Mouse (Mus musculus): ENCODE measurements at regions not wholly inside any gene's neighbourhood (a gene's known extent, or its start where the extent isn't known, plus 50 kb on each side); places are given as distances from the start of the nearest gene placed in this dataset.
"Not testable (repeated sequence)": the region's sequence is repeated elsewhere in the genome, so short reads cannot be mapped to it uniquely, and the experiment has no call there.

DNA sequence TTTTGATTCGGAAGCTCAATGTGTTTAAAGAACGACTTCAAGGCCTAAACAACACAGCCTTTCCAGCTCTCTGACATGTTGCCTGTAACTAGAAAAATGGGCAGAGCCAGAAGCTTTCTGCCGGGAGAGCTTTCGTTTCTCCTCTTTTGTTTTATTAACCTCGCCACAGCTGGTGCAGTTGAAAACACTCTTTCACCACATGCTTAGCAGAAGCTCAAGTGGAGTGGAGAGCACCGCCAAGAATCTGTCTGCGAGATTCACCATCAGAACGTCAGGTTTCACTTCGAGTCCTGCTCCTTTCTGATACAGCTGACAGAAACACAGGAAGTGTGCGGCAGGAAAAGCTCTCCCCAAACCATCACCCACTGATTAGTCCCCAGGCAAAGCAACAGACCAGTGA, 100.1 kb downstream of the Rps12 start:
- Histone ChIP-seq H3K27ac (ENCODE audit: low read length) (no peak overlapping the region), H3K4me3 (ENCODE audit: low read depth, low read length) (no peak overlapping the region; the same call in 1 of the 2 replicates), H3K4me1 (ENCODE audit: insufficient read depth, low read depth, low read length) (no peaks in the 10 kb centered on the region), H3K27me3 (replicated peaks; ENCODE audit: insufficient read depth, low read length) (no peaks in the 10 kb centered on the region), H3K9ac (replicated peaks; ENCODE audit: low read depth) (no peak overlapping the region), H3K36me3 (ENCODE audit: insufficient read depth, low read length) (no peaks in the 10 kb centered on the region), H3K4me2 (replicated peaks; ENCODE audit: low read depth, low read length) (peak overlapping the region; percentile 35), H3K9me3 (ENCODE audit: low read length) (no peaks in the 10 kb centered on the region)
- DNase-seq (ENCODE audit: low spot score) (peak; percentile 80), ATAC-seq (peak; percentile 58)
- 24% methylated on average over 10 of the region's 10 CpGs for WGBS
- no peak for TF ChIP-seq CTCF (IDR thresholded peaks at IDR 0.05)
- no peak for TF ChIP-seq EP300 (IDR thresholded peaks at IDR 0.05)

DNA sequence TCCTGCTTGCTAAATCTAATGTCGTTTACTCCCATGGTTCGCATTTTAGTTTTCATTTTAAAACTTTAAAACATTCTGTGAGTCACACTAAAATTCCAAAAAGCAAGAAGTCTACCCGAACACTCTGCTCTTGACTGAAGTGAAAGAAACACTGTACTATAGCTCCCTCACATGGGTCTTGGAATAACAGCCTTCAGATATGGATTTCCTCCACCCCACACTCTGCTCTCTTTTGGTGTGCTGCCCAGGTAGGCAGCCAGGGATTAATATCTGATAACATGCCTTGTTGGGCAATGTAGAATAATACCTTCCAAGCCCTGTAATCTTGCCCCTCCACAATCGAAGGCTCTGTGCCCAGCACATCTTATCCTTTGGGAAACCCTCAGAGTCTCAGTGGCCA, 104.0 kb downstream of the Rps12 start:
- H3K9me3 ChIP-seq (ENCODE audit: low read length), result no peaks in the 10 kb centered on the region
- H3K36me3 ChIP-seq (ENCODE audit: insufficient read depth, low read length), result no peaks in the 10 kb centered on the region
- no peak overlapping the region for H3K4me3 ChIP-seq (ENCODE audit: low read depth, low read length)
- ATAC-seq (no peak), DNase-seq (ENCODE audit: low spot score) (no peak)
- WGBS, result 76% methylated on average over 4 of the region's 4 CpGs
- no peak overlapping the region for H3K27ac ChIP-seq (ENCODE audit: low read length)
- no peak overlapping the region for H3K4me2 ChIP-seq (replicated peaks; ENCODE audit: low read depth, low read length)
- no peak for TF ChIP-seq EP300 (IDR thresholded peaks at IDR 0.05)
- TF ChIP-seq CTCF (IDR thresholded peaks at IDR 0.05), result no peak
- no peaks in the 10 kb centered on the region for H3K4me1 ChIP-seq (ENCODE audit: insufficient read depth, low read depth, low read length)
- no peak overlapping the region for H3K9ac ChIP-seq (replicated peaks; ENCODE audit: low read depth)
- no peaks in the 10 kb centered on the region for H3K27me3 ChIP-seq (replicated peaks; ENCODE audit: insufficient read depth, low read length)

DNA sequence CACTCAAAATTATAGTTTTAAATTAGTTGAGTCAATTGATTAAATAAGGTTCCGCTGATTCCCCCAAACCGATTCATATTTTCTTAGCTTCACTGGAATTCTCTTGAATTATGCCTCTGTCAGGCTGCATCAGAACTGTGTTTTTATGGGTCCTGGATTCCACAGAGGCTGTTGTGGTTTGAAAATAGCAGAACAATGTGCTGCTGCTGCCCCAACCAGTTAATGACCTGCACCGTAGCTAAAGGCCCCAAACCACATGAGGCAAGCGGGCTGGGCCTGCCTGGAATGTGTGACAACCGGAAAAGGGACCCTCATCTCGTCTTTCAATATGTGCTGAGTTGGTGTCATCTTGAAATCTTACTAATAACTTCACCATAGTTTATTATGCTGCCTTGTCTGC, 111.2 kb downstream of the Rps12 start:
- Histone ChIP-seq H3K4me3 (ENCODE audit: low read depth, low read length) (no peak overlapping the region), H3K4me1 (ENCODE audit: insufficient read depth, low read depth, low read length) (no peaks in the 10 kb centered on the region), H3K4me2 (replicated peaks; ENCODE audit: low read depth, low read length) (no peak overlapping the region), H3K9me3 (ENCODE audit: low read length) (no peaks in the 10 kb centered on the region), H3K27me3 (replicated peaks; ENCODE audit: insufficient read depth, low read length) (no peaks in the 10 kb centered on the region), H3K36me3 (ENCODE audit: insufficient read depth, low read length) (no peaks in the 10 kb centered on the region), H3K27ac (ENCODE audit: low read length) (no peak overlapping the region), H3K9ac (replicated peaks; ENCODE audit: low read depth) (no peak overlapping the region)
- 67% methylated on average over 6 of the region's 6 CpGs for WGBS
- ATAC-seq, result no peak
- DNase-seq (ENCODE audit: low spot score), result no peak
- TF ChIP-seq CTCF (IDR thresholded peaks at IDR 0.05), result no peak
- TF ChIP-seq EP300 (IDR thresholded peaks at IDR 0.05), result no peak

DNA sequence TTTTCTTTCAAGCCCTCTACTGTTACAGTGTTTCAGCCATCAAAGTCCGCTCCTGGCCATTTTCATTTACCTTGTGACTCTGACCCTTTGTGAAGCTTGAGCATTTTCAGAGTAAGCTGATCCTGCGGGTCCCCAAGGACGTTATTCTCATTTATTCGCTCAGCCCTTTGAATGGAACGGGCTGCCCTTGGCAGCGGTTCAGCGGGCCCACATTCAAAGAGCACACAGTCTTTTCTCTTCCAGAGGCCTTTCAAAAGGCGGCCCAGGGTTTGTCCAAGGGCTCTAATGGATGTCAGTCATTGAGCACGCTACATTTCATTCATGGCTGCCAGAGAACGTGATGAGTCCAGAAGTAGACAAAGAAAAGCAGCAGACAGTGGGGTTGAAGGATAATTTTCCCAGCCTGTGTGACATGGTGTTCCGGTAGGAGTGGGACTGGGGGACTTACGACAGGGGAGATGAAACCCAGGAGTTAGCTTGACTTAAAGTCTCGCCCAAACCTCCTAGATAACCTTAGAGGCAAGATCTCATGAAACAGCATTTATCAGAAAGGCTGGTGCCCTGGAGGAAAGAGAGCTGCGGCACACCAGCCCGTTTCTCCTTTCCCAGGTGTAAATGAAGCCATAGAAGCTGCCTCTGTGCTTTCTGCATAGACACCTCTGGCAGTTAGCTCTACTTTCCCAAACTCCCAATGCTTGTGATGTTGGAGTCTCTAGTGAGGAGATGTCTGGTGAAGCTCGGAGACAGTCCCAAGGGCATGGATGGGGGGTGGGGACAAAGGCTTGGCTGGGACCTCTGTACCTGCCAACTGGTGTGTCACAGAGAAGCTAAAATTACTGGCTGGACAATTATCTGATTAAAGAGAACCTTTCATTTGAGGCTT, 112.2 kb downstream of the Rps12 start:
- no peak for ATAC-seq
- Histone ChIP-seq H3K4me1 (ENCODE audit: insufficient read depth, low read depth, low read length) (no peaks in the 10 kb centered on the region), H3K9me3 (ENCODE audit: low read length) (no peaks in the 10 kb centered on the region), H3K36me3 (ENCODE audit: insufficient read depth, low read length) (no peaks in the 10 kb centered on the region), H3K27me3 (replicated peaks; ENCODE audit: insufficient read depth, low read length) (no peaks in the 10 kb centered on the region), H3K4me2 (replicated peaks; ENCODE audit: low read depth, low read length) (no peak overlapping the region), H3K27ac (ENCODE audit: low read length) (no peak overlapping the region), H3K9ac (replicated peaks; ENCODE audit: low read depth) (no peak overlapping the region), H3K4me3 (ENCODE audit: low read depth, low read length) (no peak overlapping the region)
- no peak for DNase-seq (ENCODE audit: low spot score)
- 78% methylated on average over 16 of the region's 16 CpGs for whole genome bisulfite sequencing
- no peak for TF ChIP-seq EP300 (IDR thresholded peaks at IDR 0.05)
- no peak for TF ChIP-seq CTCF (IDR thresholded peaks at IDR 0.05)

DNA sequence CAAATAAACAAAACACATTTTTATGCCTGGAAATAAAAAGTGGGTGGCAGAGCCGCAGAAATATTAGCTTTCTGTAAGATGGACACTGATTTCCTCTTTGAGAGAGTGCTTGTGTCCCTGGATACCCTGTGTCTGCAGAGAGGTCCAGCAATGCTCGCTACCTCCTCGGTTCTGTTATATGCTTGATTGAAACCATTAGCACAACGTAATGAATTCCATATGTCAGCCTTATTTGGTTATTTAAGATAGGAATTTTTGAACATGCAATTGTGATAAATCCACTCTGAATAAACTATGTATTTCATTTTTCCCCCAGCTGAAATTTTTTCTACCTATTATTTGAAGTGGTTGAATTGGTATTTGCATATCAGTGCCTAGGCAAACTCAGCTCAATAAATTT, 114.8 kb downstream of the Rps12 start:
- H3K4me3 ChIP-seq (ENCODE audit: low read depth, low read length), result no peak overlapping the region

DNA sequence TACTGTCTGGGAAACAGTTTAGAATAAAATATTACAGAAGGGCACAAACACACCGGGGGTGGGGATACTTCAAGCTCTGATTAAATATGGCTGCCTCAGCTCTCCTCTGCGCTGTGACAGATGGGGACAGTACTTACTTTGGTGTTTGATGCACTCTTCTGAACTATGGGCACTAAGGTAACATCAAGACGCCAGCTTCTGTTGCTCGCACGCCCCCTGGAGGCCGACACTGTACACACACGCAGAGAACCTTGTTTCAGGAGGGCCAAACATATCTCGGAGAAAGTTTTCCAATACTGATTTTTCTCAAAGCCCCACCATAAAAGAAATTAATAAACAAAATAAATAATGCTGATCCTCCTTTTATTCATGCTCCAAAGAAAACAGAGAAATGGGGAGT, 115.6 kb downstream of the Rps12 start:
- Histone ChIP-seq H3K9me3 (ENCODE audit: low read length) (no peaks in the 10 kb centered on the region), H3K27ac (ENCODE audit: low read length) (no peak overlapping the region), H3K27me3 (replicated peaks; ENCODE audit: insufficient read depth, low read length) (no peaks in the 10 kb centered on the region), H3K4me2 (replicated peaks; ENCODE audit: low read depth, low read length) (no peak overlapping the region), H3K4me1 (ENCODE audit: insufficient read depth, low read depth, low read length) (no peaks in the 10 kb centered on the region), H3K36me3 (ENCODE audit: insufficient read depth, low read length) (no peaks in the 10 kb centered on the region), H3K9ac (replicated peaks; ENCODE audit: low read depth) (no peak overlapping the region), H3K4me3 (ENCODE audit: low read depth, low read length) (no peak overlapping the region)
- ATAC-seq (no peak), DNase-seq (ENCODE audit: low spot score) (peak; percentile 8)
- TF ChIP-seq CTCF (IDR thresholded peaks at IDR 0.05) (peak; percentile 62), EP300 (IDR thresholded peaks at IDR 0.05) (no peak)
- WGBS, result 25% methylated on average over 8 of the region's 8 CpGs

More for the DNA sequence above, 114.8 kb downstream of the Rps12 start:
- no peaks in the 10 kb centered on the region for H3K4me1 ChIP-seq (ENCODE audit: insufficient read depth, low read depth, low read length)
- no peaks in the 10 kb centered on the region for H3K27me3 ChIP-seq (replicated peaks; ENCODE audit: insufficient read depth, low read length)
- ATAC-seq (no peak), DNase-seq (ENCODE audit: low spot score) (no peak)
- H3K27ac ChIP-seq (ENCODE audit: low read length), result no peak overlapping the region
- no peaks in the 10 kb centered on the region for H3K9me3 ChIP-seq (ENCODE audit: low read length)
- WGBS, result 76% methylated on average over 4 of the region's 4 CpGs
- no peak for TF ChIP-seq CTCF (IDR thresholded peaks at IDR 0.05)
- TF ChIP-seq EP300 (IDR thresholded peaks at IDR 0.05), result no peak
- no peak overlapping the region for H3K4me2 ChIP-seq (replicated peaks; ENCODE audit: low read depth, low read length)
- no peaks in the 10 kb centered on the region for H3K36me3 ChIP-seq (ENCODE audit: insufficient read depth, low read length)
- H3K9ac ChIP-seq (replicated peaks; ENCODE audit: low read depth), result no peak overlapping the region

DNA sequence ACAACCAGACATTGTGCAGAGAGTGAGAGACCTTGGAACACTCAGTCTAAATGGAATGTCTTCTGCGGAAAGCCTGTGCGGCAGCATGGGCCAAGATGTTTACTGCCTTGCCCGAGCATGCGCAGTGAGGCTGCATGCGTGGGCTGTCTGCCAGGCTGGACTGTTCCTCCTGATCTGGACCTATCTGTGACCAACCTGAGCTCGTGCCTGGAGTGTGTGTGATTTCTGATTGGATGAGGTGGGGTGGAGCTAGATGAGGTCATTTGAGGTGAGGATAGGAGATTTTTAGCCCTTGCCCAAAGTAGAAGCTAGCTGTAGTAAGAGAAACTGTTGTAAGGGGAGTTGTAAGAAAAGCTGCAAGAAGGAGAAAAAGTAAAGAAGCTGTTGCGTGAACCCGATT, 121.2 kb downstream of the Rps12 start:
- not testable (repeated sequence) for ATAC-seq; H3K4me3 ChIP-seq (ENCODE audit: low read depth, low read length); H3K4me1 ChIP-seq (ENCODE audit: insufficient read depth, low read depth, low read length); H3K36me3 ChIP-seq (ENCODE audit: insufficient read depth, low read length); H3K9me3 ChIP-seq (ENCODE audit: low read length); DNase-seq (ENCODE audit: low spot score); H3K27ac ChIP-seq (ENCODE audit: low read length); H3K4me2 ChIP-seq (replicated peaks; ENCODE audit: low read depth, low read length); H3K9ac ChIP-seq (replicated peaks; ENCODE audit: low read depth); H3K27me3 ChIP-seq (replicated peaks; ENCODE audit: insufficient read depth, low read length)
- WGBS, result 77% methylated on average over 8 of the region's 8 CpGs

All from lung, postnatal 0 days (tissue).